Mouse (Mus musculus) thymus, postnatal 10 days (tissue): Measurements from ENCODE around the gene Smpdl3a.

Experiments
- DNase-seq, 2 experiments: peaks; one replicate each; pipeline ENCODE4 v3.0.0; 2021; ENCODE audit warnings: low spot score in 2 of 2

Smpdl3a gene

GRCm38 (mm10) chr10:57819209-57819608 is 25.1 kb downstream of the Smpdl3a start:
- DNase-seq: no peak

GRCm38 (mm10) chr10:57822473-57822872 is 28.3 kb downstream of the Smpdl3a start:
- no peak for DNase-seq

DNA sequence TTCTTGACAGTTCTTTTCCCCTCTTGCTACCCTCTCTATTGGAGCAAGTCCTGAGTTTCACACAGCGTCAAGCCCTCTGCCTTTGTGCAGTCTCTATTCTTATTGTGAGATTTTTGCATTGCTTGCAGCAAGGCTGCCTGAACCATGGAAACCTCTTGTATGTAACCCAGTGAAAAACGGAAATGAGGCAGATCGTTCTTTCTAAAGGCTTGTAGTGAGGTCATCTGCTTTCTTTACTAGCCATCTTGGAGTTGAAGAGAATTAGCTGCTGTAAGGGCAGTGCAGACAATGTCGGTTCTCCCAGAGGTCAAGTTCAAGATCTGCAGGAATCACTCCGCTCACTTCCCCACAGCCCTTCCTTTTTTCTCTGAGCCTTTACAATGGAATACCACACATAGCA is 34.5 kb downstream of the Smpdl3a start:
- DNase-seq: no peak

DNA sequence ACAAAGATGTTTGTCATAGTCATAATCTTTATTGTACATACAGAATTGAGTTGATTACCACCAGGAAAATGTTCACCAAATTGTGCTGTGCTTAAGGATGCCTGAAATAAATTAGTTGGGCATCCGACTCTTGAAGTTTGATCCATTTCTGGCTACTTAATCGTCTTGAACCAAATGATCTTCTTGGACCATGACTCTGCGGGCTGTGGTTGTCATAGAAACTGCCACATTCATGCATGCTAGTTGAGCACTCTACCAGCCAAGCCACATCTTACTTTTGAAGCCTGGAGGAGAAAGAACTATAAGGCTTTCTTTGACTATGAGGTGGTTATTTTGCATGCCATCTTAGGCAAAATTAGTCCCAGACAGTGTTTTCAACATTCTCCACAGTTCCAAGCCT is 35.5 kb downstream of the Smpdl3a start:
- DNase-seq: no peak

DNA sequence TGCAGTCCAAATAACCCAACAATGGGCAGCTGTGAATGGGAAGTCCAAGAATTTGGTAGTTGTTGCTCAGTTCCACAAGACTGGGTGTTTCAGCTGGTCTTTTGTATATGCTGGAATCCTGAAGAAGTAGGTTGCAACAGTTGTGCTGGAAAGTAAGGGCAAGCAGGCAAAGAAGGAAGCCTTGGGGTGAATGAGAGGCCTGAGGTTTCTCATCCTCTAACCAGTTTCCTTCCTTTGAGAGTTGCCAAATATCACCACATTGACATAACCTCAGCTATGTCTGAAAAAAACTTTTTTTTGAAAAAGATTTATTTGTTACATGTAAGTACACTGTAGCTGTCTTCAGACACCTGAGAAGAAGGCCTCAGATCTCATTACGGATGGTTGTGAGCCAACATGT is 41.0 kb downstream of the Smpdl3a start:
- no peak for DNase-seq

- DNase-seq: no peak
Measured at GRCm38 (mm10) chr10:57835982-57836381, 41.8 kb downstream of the Smpdl3a start.

- DNase-seq: peak in 1 of 2 experiments; percentile 48
Measured at GRCm38 (mm10) chr10:57841638-57842509, 47.7 kb downstream of the Smpdl3a start.

- DNase-seq: peak in 1 of 2 experiments; percentile 11
Measured at GRCm38 (mm10) chr10:57847916-57848682, 54.0 kb downstream of the Smpdl3a start.
